Mouse (Mus musculus) liver, adult 2 months (tissue): ENCODE data around the gene Ugt1a7c.

Source experiments
- CTCF ChIP-seq: fragments of 200-500 bp; IDR thresholded peaks from 2 replicates; pipeline ENCODE4 v1.5.1; 2011; ENCODE audit warnings: low read depth, low read length, control low read depth
- POLR2A ChIP-seq: fragments of 200-500 bp; IDR thresholded peaks from 2 replicates; pipeline ENCODE4 v1.6.1; 2011; ENCODE audit warnings: low read length, control low read depth; ENCODE audit not compliant: insufficient read depth; ENCODE audit errors: extremely low read depth

DNA sequence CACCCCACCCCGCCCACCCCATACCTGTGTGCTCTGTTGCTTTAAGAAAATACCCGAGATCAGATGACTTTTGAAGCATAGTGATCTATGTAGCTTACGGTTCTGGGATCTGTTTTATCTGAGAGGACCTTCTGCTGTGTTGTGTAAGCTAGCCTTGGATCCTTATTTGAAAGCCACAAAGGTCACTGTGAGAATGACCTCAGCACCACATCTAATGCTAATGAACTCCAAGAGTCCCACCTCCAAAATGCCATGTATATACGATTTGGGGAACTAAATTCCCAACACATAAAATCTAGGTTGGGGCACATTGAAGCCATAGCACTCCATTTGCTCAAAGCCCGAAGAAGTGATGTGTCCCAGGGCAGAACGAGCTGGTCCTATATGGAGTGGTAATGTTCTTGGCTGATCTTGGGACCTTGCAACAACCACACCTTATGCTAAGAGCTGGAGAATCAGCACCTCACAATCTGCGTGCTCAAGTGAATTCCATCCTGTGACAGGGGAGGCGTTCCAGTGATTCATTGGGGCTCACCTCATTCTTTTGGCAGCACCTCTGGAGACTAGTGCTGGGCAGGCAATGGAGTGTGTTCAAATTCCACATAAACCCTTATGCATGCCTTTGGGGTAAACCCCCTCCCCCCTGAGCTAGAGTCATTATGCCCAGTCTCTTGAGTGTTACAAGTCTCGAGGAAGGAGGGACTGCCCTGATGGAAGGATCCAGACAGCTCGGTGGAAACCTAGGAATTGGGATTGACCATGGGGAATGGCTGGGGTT, 162.2 kb downstream of the Ugt1a7c start:
- TF ChIP-seq POLR2A (no peak), CTCF (no peak)
